Mouse (Mus musculus) hindbrain, embryonic 11.5 days (tissue): ENCODE results near the gene Fanci. TPM values are rescaled to one million over a fixed set of nuclear protein-coding genes. Genes with fewer than 3 reads are reported as not detected.

Experiments used
- ATAC-seq: fragments of 200-750 bp; cut with Nextera tagmentation; 2 replicates; pipeline ENCODE4 v1.8.0; 2017; ENCODE audit warnings: mild to moderate bottlenecking, moderate TSS enrichment, moderate library complexity; ENCODE audit not compliant: low FRiP score
- DNase-seq: peaks from one replicate; pipeline ENCODE4 v3.0.0-alpha.2; 2015; ENCODE audit warnings: low spot score
- H3K27ac ChIP-seq: fragments of 300-500 bp; sonication (generic); 2 replicates; pipeline ENCODE4 v1.5.1; 2014; ENCODE audit warnings: mild to moderate bottlenecking, low read depth, low read length
- H3K27me3 ChIP-seq: fragments of 300-500 bp; sonication (generic); 2 replicates; pipeline ENCODE4 v1.6.1; 2014; ENCODE audit warnings: mild to moderate bottlenecking, low read length, moderate library complexity, mixed read lengths; ENCODE audit not compliant: control insufficient read depth, insufficient read depth
- H3K36me3 ChIP-seq: fragments of 300-500 bp; sonication (generic); 2 replicates; pipeline ENCODE4 v1.6.1; 2014; ENCODE audit warnings: mild to moderate bottlenecking, low read length, moderate library complexity, mixed read lengths; ENCODE audit not compliant: control insufficient read depth, insufficient read depth
- H3K4me1 ChIP-seq: fragments of 300-500 bp; sonication (generic); replicated peaks from 2 replicates; pipeline ENCODE4 v1.6.1; 2014; ENCODE audit warnings: low read length, mixed read lengths; ENCODE audit not compliant: control insufficient read depth, insufficient read depth
- H3K4me2 ChIP-seq: fragments of 300-500 bp; sonication (generic); replicated peaks from 2 replicates; pipeline ENCODE4 v1.6.1; 2014; ENCODE audit warnings: mild to moderate bottlenecking, low read depth, low read length
- H3K4me3 ChIP-seq: fragments of 300-500 bp; sonication (generic); 2 replicates; pipeline ENCODE4 v1.5.1; 2014; ENCODE audit warnings: low read depth, low read length
- H3K9ac ChIP-seq: fragments of 300-500 bp; sonication (generic); 2 replicates; pipeline ENCODE4 v1.6.1; 2014; ENCODE audit warnings: low read depth, low read length
- H3K9me3 ChIP-seq: fragments of 300-500 bp; sonication (generic); 2 replicates; pipeline ENCODE4 v1.6.1; 2016; ENCODE audit warnings: low read length; ENCODE audit not compliant: control insufficient read depth
- WGBS: fragments of 180-500 bp; shearing (Covaris S2); extraction: QIAGEN DNeasy Blood & Tissue Kit; methylation state at CpG from one replicate; pipeline ENCODE4 v1.1.7; 2014; 5-methylcytosine and 5-hydroxymethylcytosine counted together
- polyA plus RNA-seq: library from polyadenylated mRNA; unstranded; fragments of >200 nt; fragmentation: Nextera tagmentation; extraction: Ambion mirVana; gene quantifications from 2 replicates; pipeline ENCODE4 v1.2.1, GENCODE M21; 2014

The Fanci gene
- polyA plus RNA-seq, 1 experiment from 2014 or later = 11.7 TPM

DNA sequence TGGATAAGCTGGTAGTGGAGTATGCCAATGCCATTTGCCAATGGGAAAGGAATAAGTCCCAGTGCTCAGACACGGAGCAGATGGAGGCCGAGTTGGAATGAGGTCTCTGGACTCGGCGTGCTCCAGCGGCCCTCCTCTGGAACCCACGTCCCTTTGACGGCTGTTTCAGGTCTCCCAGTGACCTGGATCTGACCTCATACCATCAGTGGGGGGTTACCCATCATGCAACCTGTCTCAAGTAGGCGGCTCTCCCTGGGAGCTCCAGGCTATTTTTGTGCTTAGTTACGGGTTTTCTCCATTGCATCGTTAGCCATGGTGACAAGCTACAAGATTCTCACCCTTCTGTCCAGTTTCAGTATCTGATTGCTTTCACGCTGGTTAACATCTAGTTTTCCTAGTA is 31.7 kb upstream of the Fanci start:
- Histone ChIP-seq H3K27me3 (no peaks in the 10 kb centered on the region), H3K36me3 (no peaks in the 10 kb centered on the region; the same call in 1 of the 2 replicates), H3K4me2 (no peak overlapping the region), H3K9me3 (no peaks in the 10 kb centered on the region), H3K27ac (no peak overlapping the region), H3K4me3 (no peak overlapping the region), H3K9ac (no peak overlapping the region), H3K4me1 (no peaks in the 10 kb centered on the region)
- DNase-seq (no peak), ATAC-seq (no peak)
- WGBS = 60% methylated on average over 11 of the region's 11 CpGs

DNA sequence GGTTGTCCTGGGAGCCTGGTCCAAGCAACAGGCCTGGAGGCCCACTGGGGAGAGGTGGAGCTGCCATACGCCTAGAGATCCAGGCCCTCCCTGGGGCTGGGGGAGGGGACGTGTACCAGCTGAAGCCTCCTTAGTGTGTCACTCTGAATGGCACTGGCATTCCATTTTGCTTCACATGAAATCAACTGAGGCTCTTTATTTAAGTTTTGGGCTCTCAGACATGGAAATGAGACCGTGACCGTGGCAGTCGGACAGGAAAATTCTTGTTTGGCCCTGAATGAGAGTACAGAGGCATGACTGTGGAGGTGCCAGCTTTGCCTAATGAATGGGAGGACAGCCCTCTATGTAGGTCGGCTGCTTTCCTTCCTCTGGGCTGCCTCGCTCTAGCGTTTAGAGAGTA is 29.5 kb upstream of the Fanci start:
- ATAC-seq = peak; percentile 69
- H3K4me1 ChIP-seq = no peaks in the 10 kb centered on the region
- H3K9ac ChIP-seq = no peak overlapping the region
- H3K36me3 ChIP-seq = no peaks in the 10 kb centered on the region
- no peaks in the 10 kb centered on the region for H3K9me3 ChIP-seq
- H3K4me2 ChIP-seq = no peak overlapping the region
- WGBS = 56% methylated on average over 8 of the region's 8 CpGs
- peak; percentile 42 for DNase-seq
- no peak overlapping the region for H3K4me3 ChIP-seq
- H3K27ac ChIP-seq = no peak overlapping the region
- H3K27me3 ChIP-seq = no peaks in the 10 kb centered on the region

DNA sequence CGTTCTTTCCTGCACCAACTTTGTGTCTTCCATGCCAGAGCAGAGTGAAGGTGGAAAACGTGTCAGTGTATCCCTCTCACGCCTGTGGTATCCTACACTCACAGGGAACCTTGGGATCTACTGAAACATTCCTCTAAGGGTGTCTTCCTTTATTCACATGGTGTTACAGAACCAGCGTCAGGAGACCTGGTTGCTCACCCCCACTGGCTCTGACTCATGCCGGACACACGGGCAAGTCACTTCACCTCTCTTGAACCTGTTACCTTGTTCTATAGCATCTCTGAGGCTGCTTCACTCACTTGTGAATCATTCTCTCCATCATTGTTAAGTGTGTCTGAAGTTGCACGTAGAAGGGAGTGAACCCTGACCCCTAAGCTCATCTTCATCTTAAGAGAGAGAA is 28.9 kb upstream of the Fanci start:
- no peaks in the 10 kb centered on the region for H3K27me3 ChIP-seq
- H3K9ac ChIP-seq = no peak overlapping the region
- no peak overlapping the region for H3K27ac ChIP-seq
- no peaks in the 10 kb centered on the region for H3K4me1 ChIP-seq
- H3K4me2 ChIP-seq = no peak overlapping the region
- no peaks in the 10 kb centered on the region for H3K9me3 ChIP-seq
- 88% methylated on average over 7 of the region's 7 CpGs for WGBS
- H3K36me3 ChIP-seq = no peaks in the 10 kb centered on the region
- ATAC-seq = no peak
- no peak overlapping the region for H3K4me3 ChIP-seq
- no peak for DNase-seq

GRCm38 (mm10) chr7:79363370-79364043 is 28.2 kb upstream of the Fanci start:
- no peaks in the 10 kb centered on the region for H3K27me3 ChIP-seq
- WGBS = 84% methylated on average over 8 of the region's 8 CpGs
- H3K36me3 ChIP-seq = no peaks in the 10 kb centered on the region
- no peak overlapping the region for H3K9ac ChIP-seq
- no peak overlapping the region for H3K27ac ChIP-seq
- ATAC-seq (no peak), DNase-seq (no peak)
- H3K4me3 ChIP-seq = no peak overlapping the region
- no peaks in the 10 kb centered on the region for H3K9me3 ChIP-seq
- no peaks in the 10 kb centered on the region for H3K4me1 ChIP-seq
- no peak overlapping the region for H3K4me2 ChIP-seq

GRCm38 (mm10) chr7:79368664-79369063 is 23.1 kb upstream of the Fanci start:
- DNase-seq (no peak), ATAC-seq (no peak)
- H3K27ac ChIP-seq = no peak overlapping the region
- no peak overlapping the region for H3K4me3 ChIP-seq
- no peak overlapping the region for H3K9ac ChIP-seq
- no peaks in the 10 kb centered on the region for H3K36me3 ChIP-seq
- no peaks in the 10 kb centered on the region for H3K9me3 ChIP-seq
- no peak overlapping the region for H3K4me2 ChIP-seq
- no peaks in the 10 kb centered on the region for H3K4me1 ChIP-seq
- no peaks in the 10 kb centered on the region; the same call in 1 of the 2 replicates for H3K27me3 ChIP-seq
- WGBS = 91% methylated on average over 5 of the region's 5 CpGs

DNA sequence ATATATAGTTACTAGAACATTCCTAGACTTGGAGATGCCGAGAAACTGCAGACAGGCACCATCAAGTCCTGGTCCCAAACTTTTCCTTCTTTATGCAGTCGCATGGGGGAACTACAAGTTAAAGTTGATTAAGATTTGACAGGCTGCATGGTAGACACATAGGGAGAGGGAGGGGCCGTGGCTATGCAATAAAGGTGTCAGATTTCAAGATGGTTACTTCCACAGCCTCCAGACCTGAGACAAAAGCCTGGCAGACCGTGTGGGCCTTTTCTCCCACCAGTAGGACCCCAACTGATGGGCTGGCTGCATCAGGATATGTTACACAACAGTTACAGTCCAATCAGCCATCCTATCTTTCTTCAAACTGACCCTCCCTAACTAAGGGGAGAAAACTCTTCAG is 22.3 kb upstream of the Fanci start:
- H3K9ac ChIP-seq = no peak overlapping the region
- ATAC-seq (no peak), DNase-seq (no peak)
- H3K27me3 ChIP-seq = no peaks in the 10 kb centered on the region; the same call in 1 of the 2 replicates
- 43% methylated on average over 4 of the region's 4 CpGs for WGBS
- H3K27ac ChIP-seq = no peak overlapping the region
- no peak overlapping the region for H3K4me2 ChIP-seq
- no peaks in the 10 kb centered on the region for H3K4me1 ChIP-seq
- no peak overlapping the region for H3K4me3 ChIP-seq
- H3K36me3 ChIP-seq = no peaks in the 10 kb centered on the region
- no peaks in the 10 kb centered on the region for H3K9me3 ChIP-seq

DNA sequence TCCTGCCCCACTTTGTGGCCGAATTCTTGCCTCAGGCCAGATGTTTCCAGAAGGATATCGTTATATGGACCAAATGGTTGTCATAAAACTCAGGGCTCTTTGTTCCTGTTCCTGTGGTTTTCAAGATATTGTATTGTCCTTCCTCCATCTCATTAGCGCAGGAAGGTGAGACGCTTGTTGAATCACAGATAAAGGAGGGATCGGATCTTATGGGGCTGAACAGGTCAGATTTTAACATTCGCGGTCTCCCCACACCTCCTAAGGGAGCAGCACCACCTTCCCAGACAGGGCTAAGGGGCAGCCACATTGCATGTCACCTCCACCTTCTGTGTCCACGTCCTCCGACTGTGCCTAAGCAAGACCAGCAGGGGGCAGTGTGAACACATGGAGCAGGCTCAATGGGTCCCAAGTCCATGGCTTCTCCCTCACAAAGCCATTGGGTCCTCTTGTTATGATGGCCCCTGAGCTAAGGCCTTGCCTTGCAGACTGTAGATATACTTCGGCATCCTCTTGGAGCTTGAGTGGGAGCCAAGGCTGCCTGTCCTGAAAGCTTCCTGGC is 20.3 kb upstream of the Fanci start:
- Histone ChIP-seq H3K4me3 (no peak overlapping the region), H3K4me1 (no peaks in the 10 kb centered on the region), H3K27ac (no peak overlapping the region), H3K36me3 (no peaks in the 10 kb centered on the region), H3K27me3 (no peaks in the 10 kb centered on the region; the same call in 1 of the 2 replicates), H3K9me3 (no peaks in the 10 kb centered on the region), H3K4me2 (no peak overlapping the region), H3K9ac (no peak overlapping the region)
- peak; percentile 81 for DNase-seq
- ATAC-seq = peak; percentile 47; the same call in 1 of the 2 replicates
- WGBS = 49% methylated on average over 10 of the region's 10 CpGs

GRCm38 (mm10) chr7:79374017-79374416 is 17.7 kb upstream of the Fanci start:
- Histone ChIP-seq H3K9ac (no peak overlapping the region), H3K4me2 (no peak overlapping the region), H3K4me3 (no peak overlapping the region), H3K4me1 (no peaks in the 10 kb centered on the region), H3K9me3 (no peaks in the 10 kb centered on the region), H3K36me3 (no peaks in the 10 kb centered on the region), H3K27me3 (no peaks in the 10 kb centered on the region; the same call in 1 of the 2 replicates), H3K27ac (no peak overlapping the region)
- DNase-seq (no peak), ATAC-seq (no peak)

- no peak for ATAC-seq
- H3K9ac ChIP-seq = no peak overlapping the region
- 68% methylated on average over 5 of the region's 5 CpGs for WGBS
Measured at GRCm38 (mm10) chr7:79375594-79375993, 16.1 kb upstream of the Fanci start.

More at GRCm38 (mm10) chr7:79375594-79375993, 16.1 kb upstream of the Fanci start:
- no peaks in the 10 kb centered on the region for H3K9me3 ChIP-seq
- no peak overlapping the region for H3K4me2 ChIP-seq
- no peak overlapping the region for H3K4me3 ChIP-seq
- H3K4me1 ChIP-seq = no peaks in the 10 kb centered on the region
- no peak for DNase-seq
- no peak overlapping the region for H3K27ac ChIP-seq
- H3K27me3 ChIP-seq = no peaks in the 10 kb centered on the region; the same call in 1 of the 2 replicates
- no peaks in the 10 kb centered on the region for H3K36me3 ChIP-seq
